Mouse (Mus musculus): Measurements from ENCODE around the gene Fndc3c1.
"Not testable (repeated sequence)": the region's sequence is repeated elsewhere in the genome, so short reads cannot be mapped to it uniquely, and the experiment has no call there.

The Fndc3c1 gene

GRCm38 (mm10) chrX:106485101-106485651 lies at the start of gene Fndc3c1:
Gene Fndc3c1 (minus strand): TSS chrX:106485401.
- no peak for DNase-seq (ENCODE audit: low spot score in 2 of 2)

DNA sequence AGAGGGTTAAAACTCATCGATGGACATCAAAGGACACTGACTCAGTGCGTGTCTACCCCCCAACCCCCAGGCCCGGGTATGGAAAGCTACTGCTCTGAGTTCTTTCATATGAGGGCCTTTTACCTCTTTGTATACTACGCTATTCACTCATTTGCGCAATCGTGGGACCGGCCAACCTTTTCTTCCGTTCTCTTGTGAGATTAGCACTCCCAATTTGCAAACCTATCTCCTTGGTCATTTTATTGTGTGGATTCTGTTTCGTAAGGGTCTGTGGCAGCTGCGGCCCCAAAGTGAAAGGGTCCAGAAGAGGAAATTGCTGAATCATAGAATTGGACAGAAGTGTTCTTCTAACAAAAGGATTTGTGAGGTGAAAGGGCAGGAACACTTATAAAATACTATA lies 1.2 kb upstream of the Fndc3c1 start:
- DNase-seq (ENCODE audit: low spot score in 2 of 2), result no peak

DNA sequence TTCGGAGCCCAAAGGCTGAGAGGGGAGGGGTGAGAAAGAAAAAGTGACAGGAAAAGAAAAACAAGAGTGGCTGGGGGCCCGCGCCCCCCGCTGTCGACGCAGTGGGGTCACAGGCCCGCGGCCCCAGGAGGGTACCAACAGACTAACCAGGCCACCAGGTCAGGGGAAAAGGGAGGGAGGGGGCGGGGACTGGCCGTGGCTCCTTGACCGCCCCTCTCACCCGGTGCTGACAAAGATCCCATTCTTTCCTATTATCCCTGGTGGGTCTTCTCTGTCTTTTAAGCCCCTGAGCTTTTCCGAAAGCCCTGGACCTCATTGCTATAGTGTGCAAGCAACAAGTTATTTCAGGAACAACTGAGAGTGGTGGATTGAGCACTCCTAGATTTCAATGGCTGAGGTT lies 470 bp upstream of the Fndc3c1 start:
- DNase-seq (ENCODE audit: low spot score in 2 of 2), result no peak

GRCm38 (mm10) chrX:106479891-106480290 lies 5.3 kb downstream of the Fndc3c1 start:
- DNase-seq (ENCODE audit: low spot score in 2 of 2), result not testable (repeated sequence)

- DNase-seq (ENCODE audit: low spot score in 2 of 2), result no peak
Observed at GRCm38 (mm10) chrX:106385304-106385703, 99.9 kb downstream of the Fndc3c1 start.

DNA sequence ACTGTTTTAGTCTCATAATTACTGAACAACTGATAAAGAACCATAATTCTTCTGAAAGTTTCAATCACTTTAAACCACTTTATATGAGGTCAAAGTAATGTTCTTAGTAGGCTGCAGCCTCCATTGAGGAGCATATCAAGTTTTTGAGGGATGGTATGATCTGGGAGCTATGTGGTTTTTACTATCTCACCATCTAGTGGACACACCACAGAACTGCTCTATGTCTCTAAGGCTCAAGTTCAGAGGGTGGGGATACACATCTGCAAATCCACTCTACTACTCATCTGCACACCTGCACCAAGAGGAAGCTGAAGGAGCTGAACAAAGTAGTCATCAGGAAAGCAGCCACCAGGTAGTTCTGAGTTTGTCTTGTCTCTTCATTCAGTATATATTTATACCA lies 104.6 kb downstream of the Fndc3c1 start:
- DNase-seq (ENCODE audit: low spot score in 2 of 2), result no peak
